Mouse (Mus musculus): ENCODE measurements around the gene F10.
A peak's percentile ranks its signal among the peaks of the same experiment; 100 is the strongest.
"Not testable (repeated sequence)": the region's sequence is repeated elsewhere in the genome, so short reads cannot be mapped to it uniquely, and the experiment has no call there.

F10 gene

GRCm38 (mm10) chr8:13063112-13063511 lies 26.0 kb downstream of the F10 start:
- DNase-seq, result no peak

- no peak for DNase-seq
Measured at GRCm38 (mm10) chr8:13073255-13073654, 36.1 kb downstream of the F10 start.

GRCm38 (mm10) chr8:13075044-13075443 lies 37.9 kb downstream of the F10 start:
- no peak for DNase-seq

- DNase-seq, result not testable (repeated sequence)
Measured at GRCm38 (mm10) chr8:13075579-13075978, 38.5 kb downstream of the F10 start.

GRCm38 (mm10) chr8:13077542-13077941 lies 40.4 kb downstream of the F10 start:
- no peak for DNase-seq

GRCm38 (mm10) chr8:13104691-13105086 lies 67.6 kb downstream of the F10 start:
- DNase-seq, result peak; percentile 94

GRCm38 (mm10) chr8:13105087-13105881 lies 68.2 kb downstream of the F10 start, which contains the start of the genes Pcid2 and Cul4a:
TSS of gene Pcid2 (minus strand) at chr8:13105459.
TSS of gene Cul4a (plus strand) at chr8:13105621.
- peak; percentile 98 for DNase-seq

GRCm38 (mm10) chr8:13105908-13106551 lies 68.9 kb downstream of the F10 start:
- peak; percentile 61 for DNase-seq

Data from right cerebral cortex, postnatal 4 days (tissue).